In genomic region chr11:62013449-62013848, GRCm38 (mm10) we compare ENCODE assay signal across 22 mouse cellular contexts. TPM values are rescaled to one million over a fixed set of nuclear protein-coding genes. Genes with fewer than 3 reads are reported as not detected.
DNase-seq lines count a peak whose midpoint lies in the region; ATAC-seq and TF ChIP-seq lines count a peak whose summit lies in the region.
"Had no signal": no experiment of that assay in that cellular context is flagged by ENCODE, and none has a peak within 500 bp of the region (broad histone marks: within the 10 kb centered on the region; RNA-seq: fewer than 3 reads in every experiment).

No protein-coding gene starts in this region.

- no peak for DNase-seq in spleen, adult 2 months (ENCODE audit: low read depth in 1 of 2, low spot score in 2 of 2)
- DNase-seq in spleen, postnatal 14 days (ENCODE audit: low spot score in 2 of 2) = no peak
- DNase-seq in Muller cell, postnatal 12 days (ENCODE audit: inconsistent ontology term) = no peak
- DNase-seq in right cerebral cortex, postnatal 36 days (ENCODE audit: low spot score in 2 of 2) = no peak
- DNase-seq: adrenal gland, postnatal 14 days; cerebellum, adult 11-12 months; cerebellum, adult 9-10 months; gastrocnemius, adult 2 months; gastrocnemius, postnatal 36 days; heart, adult 2 months; heart, postnatal 14 days had no signal

- H3K4me2 ChIP-seq in forebrain, embryonic 13.5 days = no peak overlapping the region
- H3K4me2 ChIP-seq: embryonic facial prominence, embryonic 13.5 days; heart, embryonic 11.5 days; heart, embryonic 15.5 days; hindbrain, embryonic 14.5 days had no signal

- no peak for TF ChIP-seq CTCF in spleen, adult 2 months (IDR thresholded peaks at IDR 0.05; ENCODE audit: extremely low read depth, insufficient read depth, insufficient read length, insufficient replicate concordance)

- peaks cover 2% of the 10 kb centered on the region; the same call in 1 of the 2 replicates for H3K4me1 ChIP-seq in spleen, adult 2 months (ENCODE audit: control insufficient read depth, insufficient read depth, insufficient read length)
- peaks cover 10% of the 10 kb centered on the region; the same call in 1 of the 2 replicates for H3K4me1 ChIP-seq in forebrain, embryonic 13.5 days
- H3K4me1 ChIP-seq: heart, embryonic 15.5 days; hindbrain, embryonic 10.5 days had no signal

- peak overlapping the region; percentile 48; the same call in 1 of the 2 replicates for H3K27ac ChIP-seq in spleen, adult 2 months (ENCODE audit: insufficient read depth, low read length)
- no peak overlapping the region for H3K27ac ChIP-seq in forebrain, embryonic 13.5 days
- H3K27ac ChIP-seq: embryonic facial prominence, embryonic 13.5 days; gastrocnemius, adult 2 months; heart, adult 2 months; heart, embryonic 15.5 days; hindbrain, embryonic 10.5 days; hindbrain, embryonic 14.5 days had no signal

- no peaks in the 10 kb centered on the region for H3K27me3 ChIP-seq in spleen, adult 2 months (ENCODE audit: control insufficient read depth, insufficient read depth, low read length)
- peaks cover 3% of the 10 kb centered on the region; the same call in 1 of the 2 replicates for H3K27me3 ChIP-seq in forebrain, embryonic 13.5 days
- H3K27me3 ChIP-seq: Patski had no signal

- no peak for TF ChIP-seq POLR2A in spleen, adult 2 months (IDR thresholded peaks at IDR 0.05; ENCODE audit: low read depth, low read length)

- no peaks in the 10 kb centered on the region for H3K9me3 ChIP-seq in forebrain, embryonic 13.5 days (replicated peaks)
- H3K9me3 ChIP-seq: embryonic facial prominence, embryonic 13.5 days; heart, embryonic 15.5 days; hindbrain, embryonic 10.5 days had no signal

- 85% methylated on average over 3 of the region's 3 CpGs for WGBS in spleen, adult 2 months
- 90% methylated on average over 3 of the region's 3 CpGs for WGBS in forebrain, embryonic 13.5 days

- no peak overlapping the region for H3K4me3 ChIP-seq in spleen, adult 2 months (ENCODE audit: extremely low read depth, insufficient read depth, insufficient read length)
- no peak overlapping the region for H3K4me3 ChIP-seq in forebrain, embryonic 13.5 days
- H3K4me3 ChIP-seq: embryonic facial prominence, embryonic 13.5 days; gastrocnemius, adult 2 months; heart, adult 2 months; heart, embryonic 15.5 days; hindbrain, embryonic 10.5 days had no signal

- H3K36me3 ChIP-seq in spleen, adult 2 months (ENCODE audit: control insufficient read depth, insufficient read depth, low read length) = no peaks in the 10 kb centered on the region
- no peaks in the 10 kb centered on the region for H3K36me3 ChIP-seq in forebrain, embryonic 13.5 days (ENCODE audit: poor library complexity, severe bottlenecking)
- H3K36me3 ChIP-seq: embryonic facial prominence, embryonic 13.5 days; heart, embryonic 15.5 days; hindbrain, embryonic 10.5 days had no signal

- ATAC-seq in erythroblast, adult 5-6 weeks (replicated peaks; ENCODE audit: low FRiP score, poor library complexity, severe bottlenecking) = 0 out of 2 replicates have a peak, but pooled peaks have one; percentile 6
- peak; percentile 63 for ATAC-seq in megakaryocyte progenitor cell, adult 5-6 weeks (replicated peaks; ENCODE audit: poor library complexity)
- no peak for ATAC-seq in forebrain, embryonic 13.5 days
- ATAC-seq: activated CD4-positive, CD25-positive, alpha-beta regulatory T cell, adult 4 months; forebrain, embryonic 14.5 days; Patski had no signal

- no peak overlapping the region for H3K9ac ChIP-seq in forebrain, embryonic 13.5 days
- H3K9ac ChIP-seq: embryonic facial prominence, embryonic 13.5 days; heart, embryonic 15.5 days; hindbrain, embryonic 14.5 days had no signal

RNA-seq across cellular contexts. Expression of gene Specc1, which starts 56.9 kb away (rescaled TPM):
- 11.0 and 28.9 TPM in 2 replicates for polyA plus RNA-seq in spleen, adult 2 months (2012; rRNA removed)
- 950 and 990 TPM in 2 replicates for total RNA-seq in erythroblast, adult 5-6 weeks (2015; ENCODE audit: low replicate concordance)
- 2,020 and 2,075 TPM in 2 replicates for total RNA-seq in erythroblast, adult 5-6 weeks (2017; ENCODE audit: low replicate concordance)
- total RNA-seq in megakaryocyte progenitor cell, adult 5-6 weeks (2015) = 16.4 and 19.7 TPM in 2 replicates
- total RNA-seq in megakaryocyte progenitor cell, adult 5-6 weeks (2017) = 23.9 and 26.8 TPM in 2 replicates
- polyA plus RNA-seq in forebrain, embryonic 13.5 days (2015; fragmentation: Nextera tagmentation; extraction: Ambion mirVana) = 16.2 and 16.8 TPM in 2 replicates

Comparison
In these comparisons a context has a peak if more than half of its experiments do, and no peak if none do; other contexts are left out.
1. RNA of gene Specc1, which starts 56.9 kb away (total RNA-seq): 950 to 2,075 TPM in erythroblast, adult 5-6 weeks; 16.4 to 26.8 TPM in megakaryocyte progenitor cell, adult 5-6 weeks; every median in the first group is over 10 times any median in the second.